Mouse (Mus musculus) midbrain, embryonic 11.5 days (tissue): ENCODE measurements at regions not wholly inside any gene's neighbourhood (a gene's known extent, or its start where the extent isn't known, plus 50 kb on each side); places are given as distances from the start of the nearest gene placed in this dataset.

ENCODE experiments used
- ATAC-seq: fragments of 200-750 bp; cut with Nextera tagmentation; 2 replicates; pipeline ENCODE4 v1.8.0; 2017; ENCODE audit warnings: moderate TSS enrichment, moderate library complexity; ENCODE audit not compliant: low FRiP score
- DNase-seq: peaks from one replicate; pipeline ENCODE4 v3.0.0; 2015; ENCODE audit warnings: low spot score; ENCODE audit errors: missing footprints
- H3K27ac ChIP-seq: fragments of 300-500 bp; sonication (generic); 2 replicates; pipeline ENCODE4 v1.5.1; 2014; ENCODE audit warnings: low read depth, low read length
- H3K27me3 ChIP-seq: fragments of 300-500 bp; sonication (generic); 2 replicates; pipeline ENCODE4 v1.6.1; 2014; ENCODE audit warnings: mild to moderate bottlenecking, low read length, moderate library complexity, mixed read lengths; ENCODE audit not compliant: control insufficient read depth, insufficient read depth
- H3K36me3 ChIP-seq: fragments of 300-500 bp; sonication (generic); 2 replicates; pipeline ENCODE4 v1.6.1; 2014; ENCODE audit warnings: mild to moderate bottlenecking, low read length, moderate library complexity, mixed read lengths; ENCODE audit not compliant: control insufficient read depth, insufficient read depth
- H3K4me1 ChIP-seq: fragments of 300-500 bp; sonication (generic); 2 replicates; pipeline ENCODE4 v1.6.1; 2014; ENCODE audit warnings: low read length; ENCODE audit not compliant: control insufficient read depth, insufficient read depth
- H3K4me2 ChIP-seq: fragments of 300-500 bp; sonication (generic); 2 replicates; pipeline ENCODE4 v1.6.1; 2014; ENCODE audit warnings: mild to moderate bottlenecking, moderate library complexity
- H3K4me3 ChIP-seq: fragments of 300-500 bp; sonication (generic); 2 replicates; pipeline ENCODE4 v1.5.1; 2014; ENCODE audit warnings: low read depth, low read length
- H3K9ac ChIP-seq: fragments of 300-500 bp; sonication (generic); 2 replicates; pipeline ENCODE4 v1.6.1; 2014; ENCODE audit warnings: low read length
- H3K9me3 ChIP-seq: fragments of 300-500 bp; sonication (generic); 2 replicates; pipeline ENCODE4 v1.6.1; 2016; ENCODE audit warnings: low read length; ENCODE audit not compliant: control insufficient read depth
- WGBS: fragments of 180-500 bp; shearing (Covaris S2); extraction: QIAGEN DNeasy Blood & Tissue Kit; methylation state at CpG from one replicate; pipeline ENCODE4 v1.1.7; 2014; 5-methylcytosine and 5-hydroxymethylcytosine counted together

GRCm38 (mm10) chr6:41225382-41225781 is 76.7 kb upstream of the Try4 start:
- no peak overlapping the region for H3K4me2 ChIP-seq
- no peaks in the 10 kb centered on the region for H3K9me3 ChIP-seq
- 80% methylated on average over 1 of the region's 1 CpGs for WGBS
- no peaks in the 10 kb centered on the region for H3K27me3 ChIP-seq
- no peak overlapping the region for H3K27ac ChIP-seq
- no peak overlapping the region for H3K9ac ChIP-seq
- no peak for DNase-seq
- no peaks in the 10 kb centered on the region for H3K4me1 ChIP-seq
- no peak overlapping the region for H3K4me3 ChIP-seq
- H3K36me3 ChIP-seq, result no peaks in the 10 kb centered on the region
- ATAC-seq, result no peak

- WGBS, result 85% methylated on average over 7 of the region's 7 CpGs
- H3K4me1 ChIP-seq, result no peaks in the 10 kb centered on the region
- H3K36me3 ChIP-seq, result no peaks in the 10 kb centered on the region
- H3K27ac ChIP-seq, result no peak overlapping the region
- H3K9me3 ChIP-seq, result no peaks in the 10 kb centered on the region
- no peaks in the 10 kb centered on the region for H3K27me3 ChIP-seq
- H3K4me2 ChIP-seq, result no peak overlapping the region
- H3K4me3 ChIP-seq, result no peak overlapping the region
- no peak for ATAC-seq
- no peak overlapping the region for H3K9ac ChIP-seq
- DNase-seq, result no peak
Observed at GRCm38 (mm10) chr6:41218415-41218814, 83.7 kb upstream of the Try4 start.

- H3K27ac ChIP-seq, result no peak overlapping the region
- DNase-seq, result no peak
- H3K27me3 ChIP-seq, result no peaks in the 10 kb centered on the region
- WGBS, result 88% methylated on average over 4 of the region's 4 CpGs
- H3K4me2 ChIP-seq, result no peak overlapping the region
- no peak overlapping the region for H3K4me3 ChIP-seq
- H3K9ac ChIP-seq, result no peak overlapping the region
- H3K36me3 ChIP-seq, result no peaks in the 10 kb centered on the region
- no peaks in the 10 kb centered on the region for H3K9me3 ChIP-seq
- no peaks in the 10 kb centered on the region for H3K4me1 ChIP-seq
- ATAC-seq, result no peak
Observed at GRCm38 (mm10) chr6:41215857-41216256, 86.2 kb upstream of the Try4 start.

GRCm38 (mm10) chr6:41205864-41206263 is 96.2 kb upstream of the Try4 start:
- no peak for ATAC-seq
- 74% methylated on average over 4 of the region's 4 CpGs for WGBS
- no peak overlapping the region for H3K27ac ChIP-seq

GRCm38 (mm10) chr6:41202882-41203281 is 99.2 kb upstream of the Try4 start:
- no peaks in the 10 kb centered on the region for H3K36me3 ChIP-seq
- no peak overlapping the region for H3K27ac ChIP-seq
- WGBS, result 85% methylated on average over 1 of the region's 1 CpGs
- no peaks in the 10 kb centered on the region for H3K4me1 ChIP-seq
- no peaks in the 10 kb centered on the region for H3K9me3 ChIP-seq
- no peak overlapping the region for H3K4me2 ChIP-seq
- no peak overlapping the region for H3K4me3 ChIP-seq
- no peak for ATAC-seq
- no peaks in the 10 kb centered on the region for H3K27me3 ChIP-seq
- no peak for DNase-seq
- no peak overlapping the region for H3K9ac ChIP-seq

More at GRCm38 (mm10) chr6:41205864-41206263, 96.2 kb upstream of the Try4 start:
- no peak overlapping the region for H3K4me2 ChIP-seq
- H3K27me3 ChIP-seq, result no peaks in the 10 kb centered on the region
- H3K36me3 ChIP-seq, result no peaks in the 10 kb centered on the region
- H3K9ac ChIP-seq, result no peak overlapping the region
- no peaks in the 10 kb centered on the region for H3K9me3 ChIP-seq
- H3K4me1 ChIP-seq, result no peaks in the 10 kb centered on the region
- no peak overlapping the region for H3K4me3 ChIP-seq
- no peak for DNase-seq

- Histone ChIP-seq H3K4me3 (no peak overlapping the region), H3K27ac (no peak overlapping the region), H3K4me1 (no peaks in the 10 kb centered on the region), H3K27me3 (no peaks in the 10 kb centered on the region), H3K9me3 (no peaks in the 10 kb centered on the region), H3K9ac (no peak overlapping the region), H3K4me2 (no peak overlapping the region), H3K36me3 (no peaks in the 10 kb centered on the region)
- ATAC-seq (no peak), DNase-seq (no peak)
- 94% methylated on average over 2 of the region's 2 CpGs for WGBS
Observed at GRCm38 (mm10) chr6:41202302-41202701, 99.8 kb upstream of the Try4 start.

- ATAC-seq (no peak), DNase-seq (no peak)
- no peak overlapping the region for H3K4me2 ChIP-seq
- WGBS, result 39% methylated on average over 1 of the region's 1 CpGs
- no peak overlapping the region for H3K4me3 ChIP-seq
- H3K4me1 ChIP-seq, result no peaks in the 10 kb centered on the region
- no peak overlapping the region for H3K27ac ChIP-seq
- no peaks in the 10 kb centered on the region for H3K9me3 ChIP-seq
- H3K36me3 ChIP-seq, result no peaks in the 10 kb centered on the region
- no peak overlapping the region for H3K9ac ChIP-seq
- no peaks in the 10 kb centered on the region for H3K27me3 ChIP-seq
Observed at GRCm38 (mm10) chr6:41194464-41194863, 107.6 kb upstream of the Try4 start.

- ATAC-seq (no peak), DNase-seq (no peak)
- no peaks in the 10 kb centered on the region for H3K27me3 ChIP-seq
- no peaks in the 10 kb centered on the region for H3K36me3 ChIP-seq
- H3K4me1 ChIP-seq, result no peaks in the 10 kb centered on the region
- H3K9me3 ChIP-seq, result no peaks in the 10 kb centered on the region
- no peak overlapping the region for H3K4me2 ChIP-seq
- no peak overlapping the region for H3K27ac ChIP-seq
- H3K4me3 ChIP-seq, result no peak overlapping the region
- no peak overlapping the region for H3K9ac ChIP-seq
- WGBS, result 95% methylated on average over 1 of the region's 1 CpGs
Observed at GRCm38 (mm10) chr6:41191734-41192326, 110.2 kb upstream of the Try4 start.

GRCm38 (mm10) chr6:41188910-41189309 is 113.2 kb upstream of the Try4 start:
- Histone ChIP-seq H3K4me1 (no peaks in the 10 kb centered on the region), H3K9ac (no peak overlapping the region), H3K27ac (no peak overlapping the region), H3K4me2 (no peak overlapping the region), H3K4me3 (no peak overlapping the region), H3K36me3 (no peaks in the 10 kb centered on the region), H3K27me3 (no peaks in the 10 kb centered on the region), H3K9me3 (no peaks in the 10 kb centered on the region)
- WGBS, result 74% methylated on average over 2 of the region's 2 CpGs
- ATAC-seq, result no peak
- no peak for DNase-seq
